Mouse (Mus musculus) layer of hippocampus, adult 11-12 months (tissue): ENCODE data around the gene Ccnj.

ENCODE experiments used
- DNase-seq: peaks from one replicate; pipeline ENCODE4 v3.0.0; 2022; ENCODE audit warnings: low spot score

The Ccnj gene

DNA sequence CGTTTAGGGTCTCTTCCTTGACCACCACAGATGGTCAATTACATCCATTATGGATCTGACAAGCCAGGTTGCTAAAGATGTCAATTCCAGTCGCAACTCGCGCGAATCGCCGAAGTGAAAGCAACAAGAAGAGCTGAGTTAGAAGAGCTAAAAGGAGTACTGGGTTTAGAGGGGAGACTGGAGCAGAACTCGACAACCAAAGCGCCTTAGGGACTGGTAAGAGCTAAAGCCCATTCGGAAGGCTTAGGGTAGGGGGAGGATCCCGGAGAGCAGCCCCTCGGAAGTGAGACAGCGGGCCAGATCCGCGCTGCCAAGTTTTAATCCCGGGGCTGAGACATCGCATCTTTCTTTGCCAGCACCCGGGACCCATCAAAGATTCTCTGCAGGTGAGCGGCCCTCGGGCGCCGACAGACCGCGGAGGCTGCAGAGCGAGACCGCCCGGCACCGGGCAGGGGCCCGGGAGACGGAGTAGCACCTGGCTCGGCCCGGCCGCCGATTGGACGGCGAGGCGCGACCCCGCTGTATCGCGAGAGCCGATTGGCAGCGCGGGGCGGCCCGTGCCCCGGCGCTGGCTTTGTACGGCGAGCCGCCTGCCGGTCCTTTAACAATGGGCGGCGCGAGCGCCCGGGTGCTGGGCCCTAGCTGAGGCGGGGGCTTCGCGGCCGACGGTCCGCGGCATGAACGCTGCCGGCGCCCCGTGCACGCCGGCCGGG is at the start of gene Ccnj:
Ccnj (plus strand) TSS at position 577 of the 713 bp plus-strand sequence.
- peak; percentile 92 for DNase-seq

GRCm38 (mm10) chr19:40788004-40788714 is 42.9 kb upstream of the Ccnj start:
- DNase-seq, result no peak

DNA sequence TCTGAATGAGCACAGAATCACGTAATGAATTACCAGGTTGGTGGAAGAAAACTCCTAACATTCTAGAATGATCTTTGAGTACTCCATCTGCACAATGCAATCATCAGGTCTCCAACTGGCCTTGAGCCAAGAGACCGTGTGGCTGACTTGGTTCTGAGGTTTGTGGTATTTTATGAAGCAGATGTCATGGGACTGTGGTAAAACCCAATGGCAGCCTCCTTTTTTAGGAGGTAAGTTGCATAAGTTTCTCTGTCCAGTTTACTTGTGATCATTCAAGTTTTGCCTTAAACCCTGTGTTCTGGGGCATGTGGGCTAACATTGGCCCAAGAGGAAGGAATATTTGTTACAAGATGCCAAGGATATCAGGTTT is 42.4 kb upstream of the Ccnj start:
- DNase-seq, result no peak

GRCm38 (mm10) chr19:40805176-40805737 is 25.8 kb upstream of the Ccnj start:
- DNase-seq, result no peak

- DNase-seq, result no peak
Observed at GRCm38 (mm10) chr19:40809858-40810257, 21.2 kb upstream of the Ccnj start.

DNA sequence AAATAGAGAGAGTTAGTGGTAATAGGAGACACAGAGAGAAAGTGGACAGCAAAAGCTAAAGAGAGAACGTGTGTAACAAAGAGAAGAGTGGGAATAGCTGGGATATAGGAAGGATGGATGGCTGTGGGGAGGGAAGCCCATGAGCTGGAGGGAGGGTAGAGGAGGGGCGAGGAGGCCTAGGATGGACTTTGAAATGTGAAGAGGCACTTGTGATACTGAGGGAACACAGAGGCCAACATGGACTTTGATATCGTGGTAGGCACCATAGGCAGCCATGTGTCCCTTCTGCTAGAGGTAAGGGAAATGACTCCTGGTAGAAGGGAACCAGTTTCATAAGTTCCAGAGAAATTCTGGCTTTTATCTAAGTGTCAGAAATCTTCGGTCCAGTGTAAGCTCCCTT is 19.2 kb upstream of the Ccnj start:
- DNase-seq, result no peak

DNA sequence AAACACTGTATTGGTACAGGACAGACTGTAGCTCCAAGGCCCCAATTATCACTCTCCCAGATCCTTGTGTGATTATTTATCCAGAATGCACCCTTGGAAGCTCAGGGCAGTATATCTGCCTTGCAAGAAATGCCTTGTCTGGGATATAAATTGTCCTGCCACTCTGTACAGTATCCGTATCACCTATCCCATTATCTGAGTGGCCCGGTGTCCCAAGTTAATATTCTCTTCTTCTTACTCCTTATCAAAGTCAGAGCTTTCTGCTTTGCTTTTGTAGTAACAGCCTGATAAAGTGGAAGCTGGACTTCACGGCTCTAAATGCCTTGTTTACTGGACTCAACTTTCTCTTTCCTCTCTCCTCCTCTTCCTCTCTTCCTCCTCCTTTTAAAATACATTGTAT is 18.3 kb upstream of the Ccnj start:
- DNase-seq, result no peak

DNA sequence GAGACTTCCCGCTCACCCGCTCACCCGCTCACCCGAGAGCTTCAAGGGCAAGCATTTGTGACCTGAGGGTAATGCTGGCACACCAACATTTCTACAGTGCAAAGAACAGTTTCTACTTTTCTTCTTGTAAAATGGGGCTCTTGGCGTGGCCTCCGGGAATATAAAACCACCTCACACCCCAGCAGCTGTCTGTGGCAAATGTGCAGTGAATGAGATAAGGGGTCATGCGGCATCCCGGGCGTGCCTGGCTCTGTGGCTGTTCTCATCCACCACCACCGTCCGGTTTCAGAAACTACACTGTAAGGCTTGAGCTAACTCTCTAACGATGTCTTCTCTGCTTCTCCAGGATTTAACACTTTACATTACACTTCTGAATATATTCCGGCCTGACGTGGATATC is 17.7 kb upstream of the Ccnj start:
- no peak for DNase-seq

DNA sequence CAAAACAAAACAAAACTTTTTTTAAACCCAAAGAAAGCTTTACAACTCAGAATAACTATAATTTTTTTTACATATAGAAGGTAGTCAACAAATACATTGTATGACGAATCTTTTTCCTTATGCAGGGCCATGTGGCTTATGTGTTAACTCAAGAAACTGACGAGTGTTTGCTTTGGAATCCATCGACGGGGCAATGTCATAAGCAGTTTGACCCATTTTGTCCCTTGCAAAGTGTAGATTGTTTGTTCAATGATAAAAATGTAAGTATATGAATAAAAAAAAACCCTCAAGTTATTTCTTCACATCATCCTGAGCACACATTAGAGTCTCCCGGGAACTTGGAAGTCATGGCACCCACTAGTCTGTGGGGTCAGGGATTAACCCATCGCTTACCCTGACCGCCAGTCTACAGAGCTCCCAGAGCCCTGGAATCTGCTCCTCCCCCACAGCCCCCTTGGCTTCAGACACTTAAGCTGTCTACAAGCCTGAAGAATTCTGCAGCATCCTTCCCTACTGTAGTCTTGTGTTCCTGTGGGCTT is 15.4 kb upstream of the Ccnj start:
- no peak for DNase-seq

DNA sequence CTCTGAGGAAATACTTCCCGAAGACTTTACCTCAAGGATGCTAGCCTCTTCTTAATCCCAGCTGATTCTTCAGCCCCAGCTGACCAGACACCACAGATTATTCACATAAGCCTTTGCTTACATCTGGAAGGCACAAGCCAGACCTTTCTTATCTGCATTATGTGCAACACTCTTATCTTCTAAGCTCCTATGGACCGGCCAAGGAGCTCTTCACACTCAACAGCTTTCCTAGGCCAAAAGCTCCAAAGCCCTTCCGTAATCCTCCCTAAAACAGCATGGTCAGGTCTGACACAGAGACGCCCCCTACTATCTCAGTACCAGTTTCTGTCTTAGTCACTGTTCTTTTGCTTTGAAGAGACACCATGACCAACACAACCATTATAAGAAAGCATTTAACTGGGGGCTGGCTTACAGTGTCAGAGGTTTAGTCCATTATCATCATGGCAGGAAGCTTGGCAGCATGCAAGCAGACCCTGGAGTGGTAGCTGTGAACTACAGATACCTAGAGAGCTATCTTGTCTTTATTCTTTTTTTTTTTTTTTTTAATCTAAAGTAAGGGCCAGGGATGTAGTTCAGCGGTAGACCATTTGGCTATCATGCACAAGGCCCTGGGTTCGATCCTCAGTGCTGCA is 13.1 kb upstream of the Ccnj start:
- no peak for DNase-seq

DNA sequence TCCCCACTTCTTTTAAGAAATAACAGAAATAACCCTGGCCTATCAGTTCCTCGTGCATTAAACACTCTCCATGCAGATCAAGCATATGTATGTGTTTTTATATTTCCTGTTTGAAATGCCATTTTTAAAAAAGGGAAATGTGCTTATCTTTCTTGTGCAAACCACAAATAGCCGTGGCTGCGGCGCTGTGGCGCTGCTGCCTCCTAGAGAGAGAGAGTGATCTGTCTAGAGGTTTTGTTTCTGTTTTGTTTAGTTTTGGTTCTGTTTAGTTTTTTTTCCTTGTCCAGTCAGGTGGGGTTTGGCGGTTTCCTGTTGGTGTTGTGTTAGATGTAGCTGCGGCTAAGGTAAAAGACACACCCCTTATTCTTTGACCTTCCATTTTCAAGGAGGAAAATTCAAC is 12.3 kb upstream of the Ccnj start:
- DNase-seq, result no peak

- DNase-seq, result no peak
Observed at GRCm38 (mm10) chr19:40821306-40821825, 9.7 kb upstream of the Ccnj start.

- DNase-seq, result no peak
Observed at GRCm38 (mm10) chr19:40825636-40826035, 5.4 kb upstream of the Ccnj start.

GRCm38 (mm10) chr19:40826735-40827134 is 4.3 kb upstream of the Ccnj start:
- no peak for DNase-seq

- no peak for DNase-seq
Observed at GRCm38 (mm10) chr19:40830198-40830597, 881 bp upstream of the Ccnj start.

DNA sequence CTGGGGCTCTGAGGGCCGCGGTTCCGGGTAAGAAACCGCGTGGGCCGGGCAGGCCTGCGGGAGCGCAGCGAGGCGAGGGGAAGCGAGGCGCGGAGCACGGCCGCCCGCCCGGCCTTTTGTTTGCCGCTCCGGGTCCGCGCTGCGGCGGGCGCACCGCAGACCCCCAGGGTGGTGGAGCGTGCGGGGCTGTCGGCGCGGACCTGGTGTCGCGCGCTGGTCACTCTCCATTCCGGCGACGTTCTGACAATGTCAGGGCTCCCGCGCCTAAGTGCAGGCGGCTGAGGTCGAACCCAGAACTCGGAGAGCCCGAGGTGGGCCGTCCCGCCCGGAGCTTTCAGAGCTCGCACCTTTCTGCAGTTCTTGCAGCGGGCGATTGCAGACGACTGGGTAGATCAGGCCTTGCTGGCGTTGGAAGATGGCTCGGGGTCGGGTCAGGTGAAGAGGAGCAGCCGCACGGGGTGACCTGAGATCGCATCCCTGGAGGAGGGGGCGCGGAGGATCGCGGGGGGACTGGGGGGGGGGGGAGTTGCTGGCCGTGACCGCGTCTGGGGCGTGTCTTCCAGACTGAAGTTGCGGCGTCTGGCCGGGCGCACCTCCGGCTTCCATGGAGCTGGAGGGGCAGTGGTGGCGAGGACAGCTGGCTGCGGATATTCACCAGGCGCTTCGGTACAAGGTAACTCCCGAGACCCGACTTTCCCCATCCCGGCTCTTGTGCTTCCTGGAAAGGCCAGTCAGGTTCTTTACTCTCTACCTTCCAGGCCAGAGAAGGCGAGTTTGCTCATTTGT is 530 bp downstream of the Ccnj start:
- peak; percentile 23 for DNase-seq

DNA sequence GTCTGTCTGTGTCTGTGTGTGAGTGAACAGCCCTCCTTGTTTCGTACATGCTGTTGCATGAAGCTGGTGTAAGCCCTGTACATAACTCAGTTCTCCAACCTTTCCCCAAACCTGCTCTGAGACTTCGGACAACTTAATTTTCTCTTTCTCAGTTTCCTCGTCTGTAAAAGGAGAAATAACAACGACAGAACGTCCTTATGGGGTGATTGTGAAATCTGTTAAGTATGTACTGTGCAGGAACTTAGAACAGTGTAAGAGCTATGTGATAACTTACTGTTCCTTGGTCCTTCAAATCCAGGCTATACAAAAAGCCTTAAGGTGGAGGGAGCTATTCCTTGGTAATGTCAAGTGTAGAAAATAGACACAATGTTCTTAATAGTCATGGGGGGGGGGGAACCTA is 1.3 kb downstream of the Ccnj start:
- no peak for DNase-seq

DNA sequence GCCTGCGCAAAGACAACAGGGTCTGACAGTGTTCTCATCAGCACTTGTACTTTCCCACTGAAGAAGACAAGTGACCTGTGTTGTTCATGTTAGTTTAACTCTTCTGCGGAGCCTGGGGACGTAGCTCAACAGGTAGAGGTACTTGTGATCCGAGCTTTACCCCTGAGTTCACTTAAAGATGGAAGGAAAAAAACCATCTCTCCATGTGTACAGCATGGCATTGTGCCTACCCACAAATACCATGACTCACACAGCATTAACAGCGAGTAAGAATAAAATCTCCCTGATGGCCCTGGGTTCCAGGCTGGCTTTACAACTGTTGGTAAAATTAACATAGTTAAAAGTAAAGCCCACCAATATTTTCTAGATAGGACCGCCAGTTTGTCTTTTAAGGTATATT is 3.4 kb downstream of the Ccnj start:
- DNase-seq, result no peak

GRCm38 (mm10) chr19:40838205-40838604 is 7.1 kb downstream of the Ccnj start:
- no peak for DNase-seq

DNA sequence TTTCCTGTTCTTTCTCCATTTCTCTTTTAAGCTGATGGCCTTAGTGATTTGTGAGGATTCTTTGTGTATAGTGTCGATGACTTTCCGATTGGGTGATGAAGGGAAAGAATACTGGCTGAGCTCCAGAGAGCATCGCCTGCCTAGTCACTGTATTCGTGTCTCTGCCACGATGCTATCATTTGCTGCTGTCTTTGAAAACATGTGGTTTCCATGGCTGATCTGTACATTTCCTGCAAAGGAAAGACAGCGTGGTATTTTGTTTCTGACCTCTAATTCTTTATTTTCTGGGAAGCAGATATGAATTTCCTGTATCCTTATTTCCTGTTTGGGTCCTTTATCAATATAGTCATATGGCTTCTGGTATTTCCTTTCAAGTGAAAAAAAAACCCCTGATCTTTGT is 9.2 kb downstream of the Ccnj start:
- no peak for DNase-seq

DNA sequence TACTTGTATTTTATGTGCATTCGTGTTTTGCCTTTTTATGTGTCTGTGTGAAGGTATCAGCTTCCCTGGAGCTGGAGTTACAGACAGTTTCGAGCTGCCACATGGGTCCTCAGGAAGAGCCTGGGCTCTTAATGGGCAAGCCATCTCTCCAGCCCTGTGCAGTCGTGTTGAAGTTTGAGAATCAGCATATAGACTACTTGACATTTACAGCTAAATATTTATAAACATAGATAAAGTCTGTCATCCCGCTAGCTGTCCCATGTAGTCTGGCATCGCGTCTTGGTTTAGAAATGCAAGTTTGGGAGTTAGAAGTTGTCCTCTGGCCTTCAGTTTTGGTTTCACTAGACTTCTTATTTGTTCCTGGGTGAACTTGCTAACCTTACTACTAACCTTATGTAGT is 10.0 kb downstream of the Ccnj start:
- DNase-seq, result no peak

GRCm38 (mm10) chr19:40841593-40841992 is 10.5 kb downstream of the Ccnj start:
- no peak for DNase-seq
